Mouse (Mus musculus) spleen, adult 2 months (tissue): Measurements from ENCODE around the gene Inpp5b.

Experiments used
- CTCF ChIP-seq: fragments of 200-500 bp; IDR thresholded peaks from 2 replicates; pipeline ENCODE4 v1.5.1; 2011; ENCODE audit warnings: mild to moderate bottlenecking, inconsistent platforms; ENCODE audit not compliant: insufficient read depth, insufficient read length, insufficient replicate concordance; ENCODE audit errors: extremely low read depth
- POLR2A ChIP-seq: fragments of 200-500 bp; IDR thresholded peaks from 2 replicates; pipeline ENCODE4 v1.6.1; 2011; ENCODE audit warnings: low read depth, low read length, inconsistent platforms

GRCm38 (mm10) chr4:124692416-124692861 is 49.2 kb upstream of the Inpp5b start:
- TF ChIP-seq CTCF (no peak), POLR2A (no peak)
